Mouse (Mus musculus): ENCODE measurements around the gene Sfpq. TPM values are rescaled to one million over a fixed set of nuclear protein-coding genes. Genes with fewer than 3 reads are reported as not detected.

The Sfpq gene
- 74.8 and 75.1 TPM in 2 replicates for polyA plus RNA-seq (2015; fragmentation: Nextera tagmentation; extraction: Ambion mirVana)

DNA sequence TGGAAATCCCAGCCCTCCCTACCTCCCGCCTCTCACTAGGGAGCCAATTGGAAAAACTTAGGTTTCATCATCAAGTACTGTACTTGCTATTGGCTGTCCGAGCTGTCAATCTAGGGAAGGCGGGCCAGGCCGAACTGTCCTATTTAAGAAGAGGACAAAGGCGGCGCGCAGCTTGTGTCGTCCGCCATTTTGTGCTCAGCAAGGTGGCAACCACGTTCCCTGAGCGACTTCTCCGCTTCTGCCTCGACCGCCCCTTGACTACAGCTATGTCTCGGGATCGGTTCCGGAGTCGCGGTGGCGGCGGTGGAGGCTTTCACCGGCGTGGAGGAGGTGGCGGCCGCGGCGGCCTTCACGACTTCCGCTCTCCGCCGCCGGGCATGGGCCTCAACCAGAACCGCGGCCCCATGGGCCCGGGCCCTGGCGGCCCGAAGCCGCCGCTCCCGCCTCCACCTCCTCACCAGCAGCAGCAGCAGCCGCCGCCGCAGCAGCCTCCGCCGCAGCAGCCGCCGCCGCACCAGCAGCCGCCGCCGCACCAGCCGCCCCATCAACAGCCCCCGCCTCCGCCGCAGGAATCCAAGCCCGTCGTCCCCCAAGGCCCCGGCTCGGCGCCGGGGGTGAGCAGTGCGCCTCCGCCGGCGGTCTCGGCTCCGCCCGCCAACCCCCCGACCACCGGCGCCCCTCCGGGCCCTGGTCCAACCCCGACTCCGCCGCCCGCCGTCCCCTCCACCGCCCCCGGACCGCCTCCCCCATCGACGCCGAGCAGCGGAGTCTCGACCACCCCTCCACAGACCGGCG lies at the start of gene Sfpq:
Gene Sfpq (plus strand): TSS at position 174 of the 795 bp plus-strand sequence.

DNA sequence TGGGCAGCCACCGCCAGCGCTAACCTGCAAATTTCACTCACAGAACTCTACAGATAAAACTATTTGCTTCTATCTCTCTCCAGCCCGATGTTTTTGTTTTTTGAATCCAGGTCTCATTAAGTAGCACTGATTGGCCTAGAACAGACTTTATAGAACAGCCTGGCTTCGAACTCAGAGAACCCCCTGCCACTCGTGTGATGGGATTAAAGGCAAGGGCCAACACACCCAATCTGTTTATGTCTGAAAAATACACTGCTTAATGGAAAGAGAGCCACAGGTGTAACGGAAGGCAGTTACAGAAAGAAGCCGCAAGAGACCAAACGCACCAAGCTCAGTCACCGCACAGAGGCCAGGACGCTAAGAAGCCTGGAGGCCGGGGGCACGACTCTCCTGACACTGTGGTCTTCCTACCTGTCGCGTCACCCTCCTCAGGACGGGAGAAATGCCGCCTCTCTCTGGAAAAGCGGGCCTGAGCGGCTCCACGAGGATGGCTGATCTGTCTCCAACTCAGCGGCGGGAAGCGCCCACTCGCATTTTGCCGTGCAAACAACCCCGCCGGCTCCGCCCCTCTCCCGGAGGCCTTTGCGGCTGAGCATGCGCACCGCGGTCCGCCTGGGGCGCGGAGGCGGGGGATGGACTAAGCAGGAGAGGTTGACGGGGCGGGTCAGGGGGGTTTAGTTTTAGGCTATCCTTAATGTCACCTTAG lies 39.6 kb downstream of the Sfpq start, which contains the start of gene Zmym1:
Gene Zmym1 (minus strand): TSS at position 568 of the 706 bp plus-strand sequence.

DNA sequence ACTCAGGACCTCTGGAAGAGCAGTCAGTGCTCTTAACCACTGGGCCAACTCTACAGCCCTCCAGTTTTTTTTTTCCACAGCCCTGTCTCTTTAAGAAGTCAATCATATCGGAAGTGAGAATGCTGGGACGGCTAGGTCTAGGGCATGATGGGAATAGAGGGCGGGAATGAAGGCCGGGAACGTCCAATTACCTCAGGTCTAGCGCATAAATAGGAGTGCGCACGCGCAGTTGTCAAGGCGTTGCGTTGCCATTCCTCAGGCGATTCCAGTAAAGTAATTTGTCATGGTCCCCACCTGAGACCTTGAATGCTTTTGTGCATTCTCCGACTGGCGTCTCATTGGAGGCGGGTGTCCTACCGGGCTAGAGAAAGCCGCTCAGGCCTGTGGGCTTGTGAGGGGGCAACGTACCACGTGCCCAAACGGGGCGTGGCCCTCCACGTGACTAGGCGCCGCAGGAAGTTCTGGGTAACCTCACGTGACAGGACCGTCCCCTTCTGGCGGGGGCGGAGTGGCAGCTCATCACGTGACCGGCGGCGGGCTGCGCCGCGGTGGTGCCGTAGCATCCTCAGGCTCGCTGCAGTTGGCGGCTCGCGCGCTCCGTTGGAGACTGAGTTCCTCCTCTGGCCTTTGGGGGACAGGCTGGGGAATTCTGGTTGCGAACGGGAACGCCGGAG lies 55.9 kb downstream of the Sfpq start, which contains the start of gene Zmym6:
Gene Zmym6 (plus strand): TSS at position 509 of the 674 bp plus-strand sequence.

Other genes starting within 250 kb of the Sfpq start
- gene Zmym4, start 53.2 kb upstream of the Sfpq start, polyA plus RNA-seq (2015; fragmentation: Nextera tagmentation; extraction: Ambion mirVana), result 9.5 TPM in 2 replicates
- gene Zmym1, start 39.8 kb downstream of the Sfpq start, polyA plus RNA-seq (2015; fragmentation: Nextera tagmentation; extraction: Ambion mirVana), result 12.2 and 12.5 TPM in 2 replicates
- gene Zmym6, start 56.1 kb downstream of the Sfpq start, polyA plus RNA-seq (2015; fragmentation: Nextera tagmentation; extraction: Ambion mirVana), result 5.7 and 5.8 TPM in 2 replicates
- gene Tmem35b, start 102.4 kb downstream of the Sfpq start, polyA plus RNA-seq (2015; fragmentation: Nextera tagmentation; extraction: Ambion mirVana), result 9.7 and 10.5 TPM in 2 replicates
- 0.05 and 0.12 TPM in 2 replicates for gene Dlgap3, start 147.9 kb downstream of the Sfpq start, polyA plus RNA-seq (2015; fragmentation: Nextera tagmentation; extraction: Ambion mirVana)
- gene Smim12, start 222.5 kb downstream of the Sfpq start, polyA plus RNA-seq (2015; fragmentation: Nextera tagmentation; extraction: Ambion mirVana), result 35.3 and 41.1 TPM in 2 replicates

All from spleen, postnatal 0 days (tissue).